Comparison of ENCODE assay signal across 16 mouse cellular contexts in genomic region chr8:78626632-78627031, GRCm38 (mm10).
DNase-seq lines count a peak whose midpoint lies in the region; ATAC-seq and TF ChIP-seq lines count a peak whose summit lies in the region.
"Had no signal": no experiment of that assay in that cellular context is flagged by ENCODE, and none has a peak within 500 bp of the region (broad histone marks: within the 10 kb centered on the region; RNA-seq: fewer than 3 reads in every experiment).

No protein-coding gene starts in this region.

- peak; percentile 35 for DNase-seq in embryonic facial prominence, embryonic 14.5 days (ENCODE audit: low spot score)
- no peak for DNase-seq in embryonic facial prominence, embryonic 10.5 days (ENCODE audit: low spot score)
- peak; percentile 69 for DNase-seq in kidney, postnatal 0 days (ENCODE audit: low spot score)
- DNase-seq in kidney, postnatal 4 days: no peak
- DNase-seq in spleen, adult 2 months (ENCODE audit: low read depth in 1 of 2, low spot score in 2 of 2): peak; percentile 16 to 72
- no peak for DNase-seq in spleen, postnatal 4 days (ENCODE audit: low spot score in 2 of 2)
- DNase-seq: cerebellum, postnatal 10 days; thymus, postnatal 25 days had no signal

- no peak for TF ChIP-seq CTCF in kidney, postnatal 0 days (IDR thresholded peaks at IDR 0.05; ENCODE audit: low read depth)
- TF ChIP-seq CTCF in spleen, adult 2 months (IDR thresholded peaks at IDR 0.05; ENCODE audit: extremely low read depth, insufficient read depth, insufficient read length, insufficient replicate concordance): no peak

- no peaks in the 10 kb centered on the region for H3K27me3 ChIP-seq in embryonic facial prominence, embryonic 14.5 days (replicated peaks; ENCODE audit: control insufficient read depth, insufficient read depth, low read length)
- H3K27me3 ChIP-seq in embryonic facial prominence, embryonic 10.5 days (replicated peaks; ENCODE audit: low read depth, poor library complexity, severe bottlenecking): 0 out of 2 replicates have a peak, but pooled peaks cover 6% of the 10 kb centered on the region
- H3K27me3 ChIP-seq in kidney, postnatal 0 days (ENCODE audit: insufficient read depth, low read length): no peaks in the 10 kb centered on the region
- H3K27me3 ChIP-seq in spleen, adult 2 months (ENCODE audit: control insufficient read depth, insufficient read depth, low read length): no peaks in the 10 kb centered on the region
- H3K27me3 ChIP-seq: hindbrain, embryonic 15.5 days; midbrain, embryonic 12.5 days; neural tube, embryonic 12.5 days had no signal

- H3K4me1 ChIP-seq in embryonic facial prominence, embryonic 14.5 days (ENCODE audit: control insufficient read depth, insufficient read depth, low read length): peaks cover 20% of the 10 kb centered on the region
- H3K4me1 ChIP-seq in embryonic facial prominence, embryonic 10.5 days: peaks cover 56% of the 10 kb centered on the region
- H3K4me1 ChIP-seq in kidney, postnatal 0 days (replicated peaks; ENCODE audit: insufficient read depth, low read length): peaks cover 6% of the 10 kb centered on the region; the same call in 1 of the 2 replicates
- peaks cover 24% of the 10 kb centered on the region for H3K4me1 ChIP-seq in spleen, adult 2 months (ENCODE audit: control insufficient read depth, insufficient read depth, insufficient read length)

- no peak for TF ChIP-seq POLR2A in spleen, adult 2 months (IDR thresholded peaks at IDR 0.05; ENCODE audit: low read depth, low read length)

- H3K4me2 ChIP-seq in embryonic facial prominence, embryonic 14.5 days (ENCODE audit: low read depth, low read length): no peak overlapping the region
- no peak overlapping the region for H3K4me2 ChIP-seq in kidney, postnatal 0 days (ENCODE audit: low read length)
- H3K4me2 ChIP-seq: hindbrain, embryonic 15.5 days; midbrain, embryonic 12.5 days; neural tube, embryonic 12.5 days had no signal

- H3K9ac ChIP-seq in embryonic facial prominence, embryonic 14.5 days (ENCODE audit: low read depth, low read length): no peak overlapping the region
- H3K9ac ChIP-seq in kidney, postnatal 0 days (ENCODE audit: low read depth, low read length): no peak overlapping the region
- H3K9ac ChIP-seq: hindbrain, embryonic 15.5 days; liver, embryonic 14.5 days; midbrain, embryonic 12.5 days; neural tube, embryonic 12.5 days had no signal

- H3K36me3 ChIP-seq in embryonic facial prominence, embryonic 14.5 days (ENCODE audit: control insufficient read depth, insufficient read depth, low read length): no peaks in the 10 kb centered on the region
- no peaks in the 10 kb centered on the region for H3K36me3 ChIP-seq in embryonic facial prominence, embryonic 10.5 days (replicated peaks)
- H3K36me3 ChIP-seq in kidney, postnatal 0 days (ENCODE audit: insufficient read depth, low read length): no peaks in the 10 kb centered on the region
- H3K36me3 ChIP-seq in spleen, adult 2 months (ENCODE audit: control insufficient read depth, insufficient read depth, low read length): no peaks in the 10 kb centered on the region
- H3K36me3 ChIP-seq: hindbrain, embryonic 15.5 days; midbrain, embryonic 12.5 days; neural tube, embryonic 12.5 days had no signal

- no peaks in the 10 kb centered on the region for H3K9me3 ChIP-seq in embryonic facial prominence, embryonic 14.5 days (ENCODE audit: control insufficient read depth, low read length)
- no peaks in the 10 kb centered on the region for H3K9me3 ChIP-seq in embryonic facial prominence, embryonic 10.5 days
- no peaks in the 10 kb centered on the region for H3K9me3 ChIP-seq in kidney, postnatal 0 days (replicated peaks; ENCODE audit: low read length)
- H3K9me3 ChIP-seq: G1E; hindbrain, embryonic 15.5 days; midbrain, embryonic 12.5 days; neural tube, embryonic 12.5 days had no signal

- WGBS in embryonic facial prominence, embryonic 14.5 days: 52% methylated on average over 5 of the region's 5 CpGs
- 70% methylated on average over 5 of the region's 5 CpGs for WGBS in embryonic facial prominence, embryonic 10.5 days
- 51% methylated on average over 5 of the region's 5 CpGs for WGBS in kidney, postnatal 0 days
- 27% methylated on average over 5 of the region's 5 CpGs for WGBS in spleen, adult 2 months

- H3K27ac ChIP-seq in embryonic facial prominence, embryonic 14.5 days (replicated peaks; ENCODE audit: low read depth, low read length): no peak overlapping the region
- no peak overlapping the region for H3K27ac ChIP-seq in embryonic facial prominence, embryonic 10.5 days (replicated peaks)
- no peak overlapping the region for H3K27ac ChIP-seq in kidney, postnatal 0 days
- peak overlapping the region; percentile 74; the same call in 1 of the 2 replicates for H3K27ac ChIP-seq in spleen, adult 2 months (ENCODE audit: insufficient read depth, low read length)
- H3K27ac ChIP-seq: hindbrain, embryonic 15.5 days; liver, embryonic 14.5 days; midbrain, embryonic 12.5 days; neural tube, embryonic 12.5 days had no signal

- no peak overlapping the region for H3K4me3 ChIP-seq in embryonic facial prominence, embryonic 14.5 days (ENCODE audit: low read depth, low read length)
- H3K4me3 ChIP-seq in embryonic facial prominence, embryonic 10.5 days: no peak overlapping the region
- no peak overlapping the region for H3K4me3 ChIP-seq in kidney, postnatal 0 days (replicated peaks; ENCODE audit: low read depth, low read length)
- no peak overlapping the region for H3K4me3 ChIP-seq in spleen, adult 2 months (ENCODE audit: extremely low read depth, insufficient read depth, insufficient read length)
- H3K4me3 ChIP-seq: hindbrain, embryonic 15.5 days; midbrain, embryonic 12.5 days; neural tube, embryonic 12.5 days had no signal

- ATAC-seq in embryonic facial prominence, embryonic 14.5 days (ENCODE audit: low read depth): no peak
- ATAC-seq in kidney, postnatal 0 days (replicated peaks; ENCODE audit: low FRiP score, low read depth): no peak
- peak; percentile 17; the same call in 1 of the 2 replicates for ATAC-seq in neutrophil, adult 5-6 weeks (ENCODE audit: extremely low read depth, insufficient number of reproducible peaks, low FRiP score, poor library complexity, severe bottlenecking)
- ATAC-seq in CD4-positive, CD25-positive, alpha-beta regulatory T cell, adult 4 months: no peak
- ATAC-seq: activated CD4-positive, CD25-positive, alpha-beta regulatory T cell, adult 4 months had no signal

Comparison
In these comparisons a context has a peak if more than half of its experiments do, and no peak if none do; other contexts are left out.
1. DNase-seq: peak in embryonic facial prominence, embryonic 14.5 days (single experiment), kidney, postnatal 0 days (single experiment) and spleen, adult 2 months (2 of 2); none in embryonic facial prominence, embryonic 10.5 days (single experiment), kidney, postnatal 4 days (0 of 2) and spleen, postnatal 4 days (0 of 2).